Mouse (Mus musculus) heart, postnatal 14 days (tissue): ENCODE data around the gene Cdhr5. TPM values are rescaled to one million over a fixed set of nuclear protein-coding genes. Genes with fewer than 3 reads are reported as not detected.
A peak's percentile ranks its signal among the peaks of the same experiment; 100 is the strongest.

Source experiments
- DNase-seq, 2 experiments: peaks; one replicate each; pipeline ENCODE4 v3.0.0; 2021 to 2022
- intact Hi-C: fragments of 180-260 bp; cut with DNase I; formaldehyde crosslinking; loops from one replicate; pipeline ENCODE4 v1.15.1; 2025
- long read RNA-seq, 2 experiments: library from polyadenylated mRNA; stranded (forward); transcript quantifications; one replicate each; pipeline ENCODE4 v2.0.0; 2021
- total RNA-seq, 2 experiments: library from RNA; stranded (reverse); gene quantifications; 2 replicates each; pipeline ENCODE4 v1.2.3; 2021

Cdhr5 gene
- total RNA-seq: not detected
- long read RNA-seq, experiment 1: 0 reads
- long read RNA-seq, experiment 2: 0 reads

DNA sequence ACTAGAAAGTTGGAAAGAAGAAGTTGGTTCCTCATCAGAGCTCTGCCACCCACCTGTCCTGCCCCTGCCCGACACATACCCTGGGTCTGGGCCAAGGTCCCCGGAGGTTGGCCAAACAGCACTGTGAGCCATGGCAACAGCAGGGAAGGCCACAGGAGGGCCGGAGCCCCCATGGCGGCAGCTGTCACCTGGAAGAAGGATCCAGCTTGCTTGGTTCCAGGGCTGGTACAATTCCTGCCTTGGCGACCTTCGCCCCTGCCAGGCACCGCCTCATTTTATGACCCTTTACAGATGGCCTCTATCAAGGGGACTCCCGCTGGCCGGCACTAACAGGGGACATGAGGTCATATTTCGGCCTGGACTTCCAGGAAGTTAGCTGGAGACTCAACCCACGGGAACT, at the start of gene Cdhr5:
Gene Cdhr5, minus strand, starts transcription at position 241 of the 400 bp plus-strand sequence.
- no peak for DNase-seq
- intact Hi-C loops: no loop called here

DNA sequence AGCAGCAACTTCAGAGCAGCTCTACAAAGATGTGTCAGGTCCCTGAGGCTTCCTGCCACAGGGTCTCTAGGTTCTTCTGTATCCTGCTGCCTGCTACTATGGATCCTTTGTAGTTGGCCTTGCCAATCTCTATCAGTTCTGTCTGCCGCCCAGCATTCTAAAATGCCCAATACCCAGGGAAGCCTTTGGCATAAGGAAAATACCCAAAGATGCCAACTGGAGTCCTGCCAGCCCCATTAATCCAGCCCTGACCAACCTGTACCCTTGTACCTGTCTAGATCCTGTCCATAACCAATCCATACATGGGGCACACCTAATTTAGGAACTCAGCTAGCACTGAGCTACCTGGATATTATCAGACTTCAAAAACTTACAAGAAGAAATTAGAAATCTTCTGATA, 48.1 kb upstream of the Cdhr5 start:
- intact Hi-C loops: no loop called here
- DNase-seq: no peak

DNA sequence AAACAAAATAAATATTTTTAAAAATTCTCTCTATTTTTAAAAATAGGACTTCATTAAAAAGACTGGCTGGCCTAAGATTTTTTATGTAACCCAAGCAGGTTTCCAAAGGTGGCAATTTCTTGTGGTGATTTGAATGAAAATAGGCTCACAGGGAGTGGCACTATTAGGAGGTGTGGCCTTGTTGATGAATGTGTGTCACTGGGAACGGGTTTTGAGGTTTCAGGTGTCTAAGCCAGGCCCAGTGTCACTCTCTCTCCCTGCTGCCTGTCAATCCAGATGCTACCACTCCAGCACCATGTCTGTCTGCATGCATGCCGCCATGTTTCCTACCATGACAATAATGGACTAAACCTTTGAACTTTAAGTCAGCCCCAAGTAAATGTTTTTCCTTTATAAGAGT, 42.9 kb upstream of the Cdhr5 start:
- intact Hi-C loops: no loop called here
- no peak for DNase-seq

DNA sequence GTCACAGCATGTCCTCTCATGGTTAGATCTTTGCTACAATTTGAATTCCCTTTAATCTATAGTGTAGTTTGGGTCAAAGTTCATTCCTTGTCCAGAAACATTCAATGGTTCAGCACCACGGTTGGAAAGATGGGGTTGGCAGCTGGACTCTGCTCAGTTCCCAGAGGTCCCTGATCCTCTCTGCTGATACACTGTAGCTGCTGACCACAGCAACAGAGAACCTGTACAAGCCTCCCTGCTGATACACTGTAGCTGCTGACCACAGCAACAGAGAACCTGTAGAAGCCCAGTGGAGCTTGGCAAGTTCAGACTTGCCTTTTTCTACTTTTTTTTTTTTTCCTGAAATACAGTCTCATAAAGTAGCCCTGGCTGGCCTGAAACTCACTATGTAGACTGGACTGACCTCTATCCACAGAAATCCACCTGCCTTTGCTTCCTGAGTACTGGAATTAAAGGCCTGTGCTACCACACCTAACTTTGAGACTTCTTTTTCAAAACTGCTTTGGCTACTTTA, 41.1 kb upstream of the Cdhr5 start:
- DNase-seq: no peak
- intact Hi-C loops: no loop called here

DNA sequence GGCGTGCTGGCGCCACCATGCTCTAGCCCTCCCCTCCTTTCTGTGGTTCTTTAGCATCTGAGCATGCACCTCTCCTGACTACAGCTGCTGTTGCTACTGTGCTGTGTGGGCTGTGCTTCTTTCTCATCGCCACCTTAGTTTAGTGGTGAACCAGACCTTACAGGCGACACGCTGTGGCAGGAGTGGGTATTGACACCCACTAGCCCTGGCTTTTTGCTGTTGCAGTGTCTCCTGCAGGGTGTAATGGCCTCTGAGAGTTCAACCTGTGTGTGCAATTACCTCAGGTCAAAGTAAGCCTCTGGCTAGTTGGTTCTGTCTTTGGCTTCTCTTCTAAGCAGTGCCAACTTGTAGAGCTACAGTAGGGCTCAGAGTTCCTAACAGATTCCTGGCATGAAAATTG, 39.4 kb upstream of the Cdhr5 start:
- peak; percentile 24 to 38 for DNase-seq
- intact Hi-C loops: no loop called here

DNA sequence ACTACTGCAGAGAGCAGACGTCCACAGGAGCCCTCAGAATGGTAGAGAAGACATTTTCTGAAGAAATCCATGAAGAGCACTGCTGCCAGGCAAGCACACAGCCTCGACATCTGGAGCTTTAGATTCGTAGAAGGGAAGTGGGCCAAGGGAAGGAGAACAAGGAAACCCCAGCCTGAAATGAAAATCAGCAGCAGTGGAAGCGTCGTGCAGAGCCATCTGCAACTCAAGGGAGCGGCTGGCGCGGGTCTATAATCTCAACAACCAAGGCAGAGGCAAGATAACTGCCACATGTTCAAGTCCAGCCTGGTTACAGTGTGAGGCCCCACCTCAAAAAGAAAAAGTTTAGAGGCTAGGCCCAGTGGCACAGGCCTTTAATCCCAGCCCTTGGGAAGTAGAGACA, 38.5 kb upstream of the Cdhr5 start:
- intact Hi-C loops: no loop called here
- no peak for DNase-seq

DNA sequence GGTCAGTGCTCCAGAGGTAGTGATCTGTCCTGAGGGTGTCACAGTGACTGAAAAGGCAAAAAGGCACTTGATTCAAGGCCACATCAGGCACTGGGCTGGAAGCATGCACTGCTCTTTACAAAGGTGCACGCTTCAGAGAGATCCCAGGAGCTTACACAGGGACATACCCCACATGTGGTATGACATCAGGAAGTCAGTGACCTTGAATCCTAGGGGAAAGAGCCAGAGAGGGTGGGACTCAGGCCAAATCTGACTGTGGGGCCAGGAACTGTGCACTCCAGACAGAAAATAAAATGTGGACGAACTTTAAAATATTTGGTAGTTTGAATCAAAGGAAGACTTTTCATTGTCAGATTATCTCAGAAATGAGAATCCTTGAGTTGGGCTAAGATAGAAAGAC, 37.8 kb upstream of the Cdhr5 start:
- no peak for DNase-seq
- intact Hi-C loops: no loop called here

DNA sequence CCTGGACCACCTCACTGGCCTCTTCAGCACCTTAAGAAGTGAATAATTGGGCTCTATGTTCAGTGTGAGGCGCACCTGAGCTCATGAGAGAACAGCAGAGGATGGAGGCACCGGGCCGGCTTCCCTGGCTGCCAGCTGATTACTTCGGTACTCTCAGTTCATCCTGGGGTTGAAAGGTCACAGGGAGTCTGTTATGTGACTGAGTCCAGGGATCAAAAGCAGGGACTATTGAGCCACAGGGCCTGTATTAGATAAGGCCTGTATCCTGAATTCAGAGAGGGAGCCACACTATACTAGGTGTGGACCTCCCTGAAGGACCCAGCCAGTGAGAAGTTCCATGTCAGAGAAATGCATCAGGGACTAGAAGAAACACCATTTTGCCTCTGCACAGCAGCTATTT, 28.0 kb upstream of the Cdhr5 start:
- intact Hi-C loops: no loop called here

DNA sequence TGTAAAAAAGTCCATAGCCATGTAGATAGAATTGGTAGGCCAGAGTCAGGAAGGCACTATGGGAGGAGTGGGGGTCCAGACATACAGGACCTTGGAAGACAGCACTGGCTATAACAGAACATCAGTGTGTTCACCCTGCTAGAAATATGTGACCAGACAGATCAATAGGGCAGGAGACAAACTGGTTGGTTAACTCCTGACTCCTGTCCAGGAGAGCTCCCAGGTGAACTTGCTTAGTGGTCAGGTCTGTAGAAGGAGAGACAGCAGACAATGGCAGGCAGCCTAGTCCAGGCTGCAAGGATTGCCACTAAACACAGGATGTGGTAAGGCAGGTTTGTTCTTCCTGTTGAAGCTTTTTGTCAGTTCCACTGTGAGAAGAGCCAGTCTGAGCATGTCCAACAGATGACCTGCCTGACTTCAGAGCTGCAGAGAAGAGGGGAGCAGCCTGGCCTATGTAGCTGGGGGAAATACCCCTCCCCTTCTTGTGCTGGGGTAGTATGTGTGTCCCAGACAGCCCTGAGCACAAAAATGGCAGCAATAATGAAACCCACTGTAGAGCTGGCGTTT, 26.2 kb upstream of the Cdhr5 start:
- intact Hi-C loops: no loop called here
- no peak for DNase-seq

More for the DNA sequence above, 28.0 kb upstream of the Cdhr5 start:
- no peak for DNase-seq

DNA sequence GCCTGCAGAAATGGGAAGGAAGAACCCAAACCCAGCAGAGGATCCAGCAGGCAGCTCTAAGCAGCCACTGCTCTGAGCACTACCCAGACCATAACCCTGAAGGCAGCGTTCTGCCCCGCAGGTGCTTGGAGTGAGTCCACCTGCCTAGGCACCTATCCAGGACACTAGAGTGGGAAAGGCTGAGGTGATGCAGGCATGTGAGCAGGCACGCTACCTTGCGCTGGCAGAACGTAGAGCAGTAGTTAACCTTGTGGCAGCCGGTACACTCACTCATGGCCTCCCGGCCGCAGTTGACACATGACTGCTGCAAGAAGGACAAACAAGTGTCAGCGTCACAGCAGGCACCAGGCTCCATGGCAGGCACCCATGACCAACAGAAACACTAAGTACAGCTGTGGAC, 24.8 kb upstream of the Cdhr5 start:
- intact Hi-C loops: no loop called here
- DNase-seq: no peak

DNA sequence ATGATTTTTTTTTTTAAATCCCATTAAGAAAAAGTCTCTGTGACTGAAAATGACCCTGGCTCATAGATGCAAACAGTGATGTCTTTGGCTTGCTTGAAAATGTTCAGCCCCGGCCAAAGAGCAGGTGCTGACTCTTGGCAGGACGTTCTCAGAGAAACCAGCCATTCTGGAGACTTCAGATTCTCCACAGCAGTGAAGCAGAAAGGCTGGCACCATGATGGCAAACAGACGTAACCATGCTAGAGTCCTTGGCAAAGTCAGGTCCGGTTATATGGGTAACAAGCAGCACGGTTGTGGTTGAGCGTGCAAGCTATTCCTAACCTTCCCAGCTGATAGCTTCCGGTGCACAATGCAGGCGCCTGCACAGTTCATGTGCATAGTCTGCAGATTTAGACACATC, 22.6 kb upstream of the Cdhr5 start:
- intact Hi-C loops: no loop called here
- DNase-seq: no peak

DNA sequence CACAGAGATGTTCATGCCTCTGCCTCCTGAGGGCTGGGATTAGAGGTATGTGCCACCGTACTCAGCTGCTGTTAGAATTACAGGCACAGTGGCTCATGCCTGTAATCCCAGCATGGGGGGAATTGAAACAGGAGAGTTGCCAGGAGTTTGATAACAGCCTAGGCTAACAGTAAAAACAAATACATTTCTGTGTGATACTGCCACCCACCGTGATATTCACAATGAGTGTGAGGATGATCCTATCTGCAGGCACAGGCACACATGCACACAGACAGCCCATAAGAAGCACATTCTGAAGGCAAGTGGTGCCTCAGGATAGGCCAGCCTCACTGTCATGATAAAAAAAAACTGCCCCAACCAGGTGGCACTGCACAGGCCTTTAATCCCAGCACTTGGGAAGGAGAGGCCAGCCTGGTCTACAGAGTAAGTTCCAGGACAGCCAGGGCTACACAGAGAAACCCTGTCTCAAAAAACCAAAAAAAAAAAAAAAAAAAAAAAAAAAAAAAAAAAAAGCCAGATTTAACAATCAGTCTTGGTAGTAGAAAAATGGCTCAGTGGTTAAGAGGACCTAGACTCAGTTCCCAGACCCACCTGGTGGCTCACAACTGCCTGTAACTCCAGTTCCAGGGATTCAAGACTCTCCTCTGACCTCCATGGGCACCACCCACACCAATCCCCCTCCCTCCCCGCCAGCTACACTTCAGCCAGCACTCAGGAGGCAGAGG, 21.5 kb upstream of the Cdhr5 start:
- no peak for DNase-seq
- intact Hi-C loops: no loop called here

DNA sequence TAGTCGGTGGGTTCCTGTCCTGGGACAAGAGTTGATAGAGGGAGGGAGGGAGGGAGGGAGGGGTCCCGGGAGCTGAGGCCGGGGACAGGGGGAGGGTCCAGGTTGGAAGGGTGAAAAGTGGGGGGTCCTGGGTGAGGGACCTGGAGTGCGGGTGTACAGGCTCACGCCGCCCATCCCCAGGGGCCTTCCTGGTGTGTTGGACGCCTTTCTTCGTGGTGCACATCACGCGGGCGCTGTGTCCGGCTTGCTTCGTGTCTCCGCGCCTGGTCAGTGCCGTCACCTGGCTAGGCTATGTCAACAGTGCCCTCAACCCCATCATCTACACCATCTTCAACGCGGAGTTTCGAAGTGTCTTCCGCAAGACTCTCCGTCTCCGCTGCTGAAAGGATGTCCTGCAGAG, 17.9 kb upstream of the Cdhr5 start:
- DNase-seq: no peak
- intact Hi-C loops: no loop called here

DNA sequence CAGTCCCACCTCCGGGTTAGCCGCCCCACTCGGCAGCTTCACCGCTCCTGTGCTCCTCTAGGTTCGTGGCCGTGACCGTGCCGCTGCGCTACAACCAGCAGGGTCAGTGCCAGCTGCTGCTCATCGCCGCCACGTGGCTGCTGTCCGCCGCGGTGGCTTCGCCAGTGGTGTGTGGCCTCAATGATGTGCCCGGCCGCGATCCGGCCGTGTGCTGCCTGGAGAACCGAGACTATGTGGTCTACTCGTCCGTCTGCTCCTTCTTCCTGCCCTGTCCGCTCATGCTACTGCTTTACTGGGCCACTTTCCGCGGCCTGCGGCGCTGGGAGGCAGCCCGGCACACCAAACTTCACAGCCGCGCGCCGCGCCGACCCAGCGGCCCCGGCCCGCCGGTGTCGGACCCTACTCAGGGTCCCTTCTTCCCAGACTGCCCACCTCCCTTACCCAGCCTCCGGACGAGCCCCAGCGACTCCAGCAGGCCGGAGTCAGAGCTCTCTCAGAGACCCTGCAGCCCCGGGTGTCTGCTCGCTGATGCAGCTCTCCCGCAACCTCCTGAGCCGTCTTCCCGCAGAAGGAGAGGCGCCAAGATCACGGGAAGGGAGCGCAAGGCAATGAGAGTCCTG, 17.4 kb upstream of the Cdhr5 start:
- intact Hi-C loops: no loop called here
- peak; percentile 13 to 47 for DNase-seq

DNA sequence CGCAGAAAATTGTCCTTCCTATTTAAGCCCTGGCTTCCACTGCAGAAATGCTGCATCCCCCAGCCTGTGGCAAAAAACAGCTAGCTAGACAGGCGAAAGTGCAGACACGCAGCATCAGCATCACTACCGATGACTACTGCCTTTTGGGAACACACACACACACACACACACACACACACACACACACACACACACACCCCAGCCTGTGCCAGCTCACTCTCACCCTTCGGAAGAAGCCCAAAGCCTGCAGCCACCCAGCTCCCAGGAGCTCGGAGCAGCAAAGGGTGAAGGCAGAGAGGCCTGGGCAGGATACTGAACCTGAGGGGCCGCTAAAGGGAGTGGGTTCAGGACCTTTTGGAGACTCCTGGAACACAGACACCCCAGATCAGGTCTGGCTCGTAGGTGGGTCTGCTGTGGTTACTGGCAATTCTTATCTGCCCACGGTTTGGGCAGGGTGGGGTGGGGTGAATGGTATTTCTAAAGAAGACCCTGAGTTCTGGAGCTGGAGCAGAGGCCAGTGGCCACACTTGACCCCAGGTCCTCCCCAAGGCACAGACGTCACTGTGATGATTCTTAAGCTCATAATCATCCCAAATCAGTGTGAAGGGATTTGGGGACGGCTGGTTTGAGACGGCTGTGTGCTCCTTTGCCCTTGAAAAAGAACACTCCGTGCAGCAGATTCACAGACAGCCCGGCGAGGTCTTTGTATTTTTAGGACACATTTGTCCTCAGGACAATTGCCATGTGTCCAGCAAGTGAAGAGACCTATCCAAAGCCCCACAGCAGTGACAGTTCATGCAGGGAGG, 16.2 kb upstream of the Cdhr5 start:
- no peak for DNase-seq
- intact Hi-C loops: no loop called here

DNA sequence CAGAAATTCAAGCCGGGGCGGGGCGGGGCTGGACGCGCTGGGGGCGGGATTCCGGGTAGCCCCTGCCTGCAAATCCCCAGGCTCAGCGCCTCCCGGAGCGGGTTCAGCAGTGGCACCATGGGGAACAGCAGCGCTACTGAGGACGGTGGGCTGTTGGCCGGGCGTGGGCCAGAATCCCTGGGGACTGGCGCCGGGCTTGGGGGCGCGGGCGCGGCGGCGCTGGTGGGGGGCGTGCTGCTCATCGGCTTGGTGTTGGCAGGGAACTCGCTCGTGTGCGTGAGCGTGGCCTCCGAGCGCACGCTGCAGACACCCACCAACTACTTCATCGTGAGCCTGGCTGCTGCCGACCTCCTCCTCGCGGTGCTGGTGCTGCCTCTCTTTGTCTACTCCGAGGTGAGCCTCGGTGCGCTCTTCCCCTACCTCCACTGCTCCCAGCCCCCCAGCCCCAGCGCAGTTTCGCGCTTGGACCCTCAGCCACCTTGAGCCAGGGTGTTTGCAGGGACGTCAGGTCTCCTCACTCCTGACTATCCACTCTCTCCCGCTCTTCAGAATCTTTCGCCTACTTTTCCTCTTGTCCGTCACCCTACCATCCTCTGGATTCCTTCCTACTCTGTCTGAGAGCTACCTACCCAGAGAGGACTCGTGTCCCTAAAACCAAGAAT, 15.5 kb upstream of the Cdhr5 start, which contains the start of gene Drd4:
Gene Drd4, plus strand, starts transcription at position 86 of the 662 bp plus-strand sequence.
- intact Hi-C loops: no loop called here
- DNase-seq: no peak

DNA sequence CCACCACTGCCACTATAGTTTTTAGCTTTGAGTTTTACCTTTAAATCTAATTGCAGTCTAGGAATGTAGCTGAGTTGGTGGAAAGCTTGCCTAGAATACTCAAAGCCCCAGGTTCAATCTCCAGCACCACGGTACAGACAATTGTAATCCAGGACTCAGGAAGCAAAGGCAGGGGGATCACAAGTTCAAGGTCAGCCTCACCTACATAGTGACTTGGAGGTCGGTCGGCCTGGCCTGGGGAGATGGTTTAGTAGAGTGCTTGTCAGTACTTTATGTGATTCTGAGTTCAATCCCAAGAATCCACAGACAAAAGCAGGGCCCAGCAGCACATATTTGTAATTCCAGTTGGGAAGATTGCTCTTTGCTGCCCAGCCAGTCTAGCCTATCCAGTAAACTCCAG, 11.5 kb upstream of the Cdhr5 start:
- DNase-seq: no peak
- intact Hi-C loops: no loop called here

DNA sequence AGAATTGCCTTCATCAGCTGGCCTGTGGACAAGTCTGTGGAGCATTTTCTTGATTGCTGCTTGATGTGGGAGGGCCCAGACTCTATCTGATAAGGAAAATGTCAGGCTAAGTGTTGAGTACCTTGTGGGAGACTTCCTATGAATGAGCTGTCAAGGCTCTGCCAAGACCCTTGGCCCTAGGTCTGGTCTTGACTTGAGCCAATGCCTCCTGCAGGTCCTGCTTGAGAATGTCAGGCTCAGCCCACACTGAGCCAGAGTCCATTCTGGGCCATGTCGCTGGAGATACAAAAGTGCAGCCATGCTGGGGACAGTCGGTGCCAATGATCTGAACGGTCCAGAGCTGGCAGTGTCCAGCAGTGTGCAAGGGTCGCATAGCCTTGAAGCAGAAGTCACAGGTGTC, 6.2 kb upstream of the Cdhr5 start:
- no peak for DNase-seq
- intact Hi-C loops: no loop called here

DNA sequence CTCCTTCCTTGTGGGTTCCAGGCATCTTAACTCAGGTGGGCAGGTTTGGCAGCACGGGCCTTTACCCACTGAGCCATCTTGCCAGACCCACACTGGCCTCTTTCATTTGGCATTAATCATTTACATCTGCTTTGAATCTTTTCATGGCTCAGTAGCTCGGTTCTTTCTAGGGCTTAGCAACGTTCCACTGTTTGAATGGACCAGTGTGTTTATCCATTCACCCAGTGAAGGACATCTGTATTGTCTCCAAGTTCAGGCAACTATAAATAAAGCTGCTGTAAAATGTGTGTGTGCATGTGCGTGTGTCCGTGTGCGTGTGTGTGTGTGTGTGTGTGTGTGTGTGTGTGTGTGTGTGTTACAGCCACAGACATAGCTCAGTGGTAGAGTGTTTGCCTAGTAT, 4.9 kb upstream of the Cdhr5 start:
- intact Hi-C loops: no loop called here
- DNase-seq: no peak

DNA sequence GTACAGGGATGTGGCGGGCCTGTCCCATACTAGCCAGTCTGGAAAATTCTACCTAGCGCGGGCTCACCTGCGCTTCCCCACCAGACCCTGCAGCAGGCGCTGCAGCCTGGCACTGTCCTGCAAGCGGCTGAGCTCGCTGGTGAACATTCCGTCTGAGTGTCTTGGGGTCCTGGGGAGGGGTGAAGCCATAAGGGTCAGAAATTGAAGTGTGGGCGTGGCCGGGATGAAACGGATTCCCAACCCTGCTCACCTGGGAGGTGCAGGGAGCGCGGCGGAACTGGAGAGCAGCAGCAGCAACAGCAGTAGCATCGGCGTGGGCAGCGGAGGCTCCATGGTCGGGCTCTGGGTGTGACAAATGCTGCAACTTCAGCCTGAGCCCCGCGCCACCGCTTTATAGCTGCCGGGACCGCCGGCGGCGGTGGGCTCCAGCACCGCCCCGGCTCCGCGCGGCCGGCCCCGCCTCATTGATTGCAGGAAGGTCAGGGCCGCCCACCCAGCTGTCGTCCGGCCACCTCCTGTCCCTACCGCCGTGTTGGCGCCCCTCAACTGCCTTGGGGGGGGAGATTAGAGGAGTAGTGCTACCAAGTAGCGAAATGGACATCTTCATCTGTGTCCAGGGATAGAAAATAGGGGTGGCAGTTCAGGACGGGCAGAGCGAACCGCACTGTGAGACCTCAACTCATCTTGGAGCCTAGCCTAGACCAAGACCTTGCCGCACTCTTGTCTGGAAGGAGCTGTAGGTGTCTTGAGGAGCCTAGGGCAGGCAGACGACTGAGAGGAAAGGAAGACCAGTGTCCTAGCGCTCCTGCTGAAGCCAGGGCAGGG, 2.4 kb upstream of the Cdhr5 start, which contains the start of gene Sct:
Gene Sct, minus strand, starts transcription at position 368 of the 825 bp plus-strand sequence.
- DNase-seq: no peak
- intact Hi-C loops: no loop called here
